Mouse (Mus musculus): Measurements from ENCODE around the gene Clec4a1. TPM values are rescaled to one million over a fixed set of nuclear protein-coding genes. Genes with fewer than 3 reads are reported as not detected.

The Clec4a1 gene
- 1 to 10 TPM in 1 of 2 experiments, under 1 TPM in 1; 0.82 to 1.4 TPM for total RNA-seq (2021)
- long read RNA-seq, experiment 1: 0 reads
- long read RNA-seq, experiment 2: 0 reads

GRCm38 (mm10) chr6:122921451-122921850, at the start of gene Clec4a1:
Gene Clec4a1, plus strand, starts transcription at chr6:122921848.
- DNase-seq: no peak
- intact Hi-C loops (cut with DNase I): no loop called here

GRCm38 (mm10) chr6:122872800-122873199, 48.8 kb upstream of the Clec4a1 start:
- intact Hi-C loops (cut with DNase I): loop anchor here (5.0 kb wide), 3 partner anchors 40 to 130 kb away; no protein-coding TSS in a partner anchor
- DNase-seq: no peak

GRCm38 (mm10) chr6:122873871-122874719, 47.6 kb upstream of the Clec4a1 start, which contains the start of gene Necap1:
Gene Necap1, plus strand, starts transcription at chr6:122874474.
- intact Hi-C loops (cut with DNase I): loop anchor here (5.0 kb wide), 3 partner anchors 42 to 132 kb away; no protein-coding TSS in a partner anchor
- DNase-seq: peak; percentile 94 to 96

GRCm38 (mm10) chr6:122874720-122875389, 46.8 kb upstream of the Clec4a1 start:
- intact Hi-C loops (cut with DNase I): loop anchor here (5.0 kb wide), 3 partner anchors 43 to 133 kb away; no protein-coding TSS in a partner anchor
- no peak for DNase-seq

- intact Hi-C loops (cut with DNase I): no loop called here
- DNase-seq: no peak
Observed at GRCm38 (mm10) chr6:122879141-122879735, 42.4 kb upstream of the Clec4a1 start.

DNA sequence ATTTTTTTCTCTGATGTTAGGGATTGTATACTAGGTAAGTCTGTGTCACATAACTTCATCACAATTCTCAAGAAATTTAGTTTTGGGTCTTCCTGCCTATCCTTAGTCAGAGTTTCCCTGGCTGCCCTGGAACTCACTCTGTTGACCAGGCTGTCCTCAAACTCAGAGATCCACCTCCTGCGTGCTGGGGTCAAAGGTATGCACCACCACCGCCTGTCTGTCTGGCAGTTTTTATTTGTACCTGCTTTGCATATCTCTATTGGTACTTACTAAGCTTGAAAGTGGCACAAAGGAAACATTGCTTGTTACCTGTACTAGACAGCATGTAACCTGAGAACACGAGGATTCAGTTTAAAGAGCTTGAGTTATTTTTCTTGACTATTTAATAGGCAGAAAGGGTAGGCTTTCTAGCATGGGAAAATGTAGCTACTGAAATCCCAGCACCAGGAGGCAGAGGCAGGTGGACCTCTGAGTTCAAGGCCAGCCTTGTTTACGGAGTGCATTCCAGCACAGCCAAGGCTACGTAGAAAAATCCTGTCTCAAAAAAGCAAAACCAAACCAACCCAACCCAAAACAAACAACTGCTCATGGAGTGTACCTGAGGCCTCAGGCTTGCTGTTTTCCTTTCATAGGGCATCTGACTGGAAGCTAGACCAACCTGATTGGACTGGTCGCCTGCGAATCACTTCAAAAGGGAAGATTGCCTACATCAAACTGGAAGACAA, 41.7 kb upstream of the Clec4a1 start:
- DNase-seq: no peak

DNA sequence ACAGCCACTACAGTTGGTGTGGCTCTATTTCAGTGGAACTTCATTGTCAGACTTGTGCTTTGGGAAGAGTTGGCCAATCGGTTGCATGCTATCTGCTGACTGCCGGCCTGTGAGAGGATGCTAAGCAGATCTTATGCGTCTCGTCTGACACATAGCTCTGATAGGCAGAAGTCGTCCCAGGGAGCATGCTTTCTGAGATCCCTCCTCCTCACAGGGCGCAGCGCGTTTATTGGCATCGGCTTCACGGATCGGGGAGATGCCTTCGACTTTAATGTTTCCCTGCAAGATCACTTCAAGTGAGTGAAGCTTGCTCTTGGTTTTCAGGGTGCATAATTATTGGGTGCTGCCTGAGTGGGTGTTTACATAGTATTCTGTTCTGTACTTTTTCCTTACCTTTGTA, 40.4 kb upstream of the Clec4a1 start:
- intact Hi-C loops (cut with DNase I): no loop called here
- no peak for DNase-seq

More for the DNA sequence above, 41.7 kb upstream of the Clec4a1 start:
- intact Hi-C loops (cut with DNase I): no loop called here

GRCm38 (mm10) chr6:122883603-122884002, 38.0 kb upstream of the Clec4a1 start:
- intact Hi-C loops (cut with DNase I): no loop called here
- no peak for DNase-seq

DNA sequence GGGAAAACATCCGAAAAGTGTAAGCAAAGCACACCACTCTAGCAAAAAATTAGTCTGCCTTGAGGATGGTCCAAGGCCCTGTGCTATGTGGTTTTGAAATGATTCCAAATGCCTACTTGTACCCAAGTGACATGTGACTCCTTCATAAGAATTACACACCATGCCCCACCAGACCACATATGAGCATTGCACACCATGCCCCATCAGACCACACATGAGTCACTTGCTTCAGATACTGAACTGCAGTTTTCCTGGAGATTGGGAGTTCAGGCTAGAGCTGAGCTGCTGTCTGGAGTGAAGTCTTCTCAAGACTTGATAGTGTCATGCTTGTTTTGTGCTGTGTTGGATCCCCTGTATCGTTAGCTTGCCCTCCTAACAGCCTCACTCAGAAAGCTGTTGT, 32.0 kb upstream of the Clec4a1 start:
- DNase-seq: no peak
- intact Hi-C loops (cut with DNase I): no loop called here

DNA sequence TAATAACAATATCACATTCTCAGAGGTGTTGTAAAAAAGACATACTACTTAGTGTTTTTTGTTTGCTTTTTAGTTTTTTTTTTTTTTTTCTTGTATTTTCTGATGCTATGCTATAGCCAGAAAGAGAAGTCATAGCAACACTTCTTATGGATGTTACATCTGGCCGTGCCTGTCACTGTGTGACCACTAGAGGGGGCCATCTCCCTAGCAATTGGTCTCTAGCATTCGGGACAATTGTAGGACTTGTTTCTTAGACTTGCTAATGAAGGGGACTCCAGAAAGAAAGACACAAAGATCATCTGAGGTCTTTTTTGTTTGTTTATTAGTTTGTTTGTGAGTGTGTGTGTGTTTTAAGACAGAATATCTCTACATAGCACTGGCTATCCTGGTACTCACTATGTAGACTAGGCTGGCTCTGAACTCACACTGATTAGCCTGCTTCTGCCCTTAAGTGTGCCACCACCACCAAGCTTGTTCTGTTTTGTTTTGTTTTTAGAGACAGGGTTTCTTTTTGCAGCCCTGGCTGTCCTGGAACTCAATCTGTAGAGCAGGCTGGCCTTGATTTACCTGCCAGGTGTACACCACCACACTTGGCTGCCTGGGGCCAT, 29.1 kb upstream of the Clec4a1 start:
- intact Hi-C loops (cut with DNase I): no loop called here
- no peak for DNase-seq

DNA sequence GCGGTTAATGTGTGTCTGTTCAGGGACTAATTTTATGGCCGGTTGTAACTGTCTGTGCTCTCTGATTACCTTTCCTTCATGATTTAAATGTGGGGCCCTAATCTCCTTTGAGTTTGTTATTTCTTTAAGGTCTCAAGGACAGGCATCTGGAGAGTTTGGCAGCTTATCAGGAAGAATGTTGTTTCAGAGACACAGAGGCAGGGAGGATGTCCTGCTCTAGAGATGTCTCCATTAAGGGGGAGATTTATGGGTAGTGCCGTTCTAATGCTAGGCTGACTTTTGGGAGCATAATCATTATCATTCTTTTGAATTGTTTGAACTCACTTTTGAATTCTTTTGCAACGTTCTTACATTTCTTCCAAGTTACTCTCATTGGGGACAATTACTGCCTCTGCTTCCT, 1.7 kb upstream of the Clec4a1 start:
- intact Hi-C loops (cut with DNase I): no loop called here
- no peak for DNase-seq

- DNase-seq: no peak
- intact Hi-C loops (cut with DNase I): no loop called here
Observed at GRCm38 (mm10) chr6:122934845-122935244, 13.2 kb downstream of the Clec4a1 start.

GRCm38 (mm10) chr6:122939618-122940017, 18.0 kb downstream of the Clec4a1 start:
- intact Hi-C loops (cut with DNase I): no loop called here
- DNase-seq: no peak

DNA sequence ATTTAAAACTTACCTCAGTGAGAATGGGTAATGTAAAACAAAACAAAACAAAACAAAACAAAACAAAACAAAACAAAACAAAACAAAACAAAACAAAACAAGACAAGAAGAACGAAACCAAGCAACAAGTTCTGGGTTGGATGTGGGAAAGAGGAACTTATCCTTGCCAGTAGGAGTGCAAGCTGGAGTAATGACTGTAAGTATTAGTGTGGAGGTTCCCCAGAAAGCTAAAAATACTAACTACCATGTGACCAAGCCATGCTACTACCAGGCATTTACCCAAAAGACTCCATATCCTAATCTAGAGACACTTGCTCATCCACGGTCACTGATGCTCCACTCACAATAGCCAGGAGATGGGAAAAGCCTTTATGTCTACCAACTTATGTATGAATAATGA, 25.1 kb downstream of the Clec4a1 start:
- DNase-seq: no peak
- intact Hi-C loops (cut with DNase I): no loop called here

DNA sequence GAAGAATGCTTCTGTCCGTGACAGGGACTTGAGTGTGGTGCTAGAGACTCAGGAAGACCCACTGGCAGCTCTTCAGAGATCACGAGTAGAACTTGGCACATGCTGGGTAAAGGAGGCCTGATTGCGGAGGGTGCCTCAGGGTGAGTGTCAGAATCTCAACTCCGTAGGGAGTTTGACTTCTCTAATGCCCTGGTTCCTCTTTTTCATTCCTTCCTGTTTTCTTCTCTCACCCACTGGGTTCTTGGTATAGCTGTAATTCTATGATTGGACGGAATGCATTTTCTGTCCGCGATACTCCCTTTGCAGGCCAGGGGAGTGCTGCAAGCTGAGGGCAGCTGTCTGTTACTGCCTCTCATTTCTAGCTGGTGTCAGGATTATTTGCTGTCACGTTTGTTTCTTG, 30.8 kb downstream of the Clec4a1 start, which contains the start of gene Clec4a3:
Gene Clec4a3, plus strand, starts transcription at position 115 of the 400 bp plus-strand sequence.
- intact Hi-C loops (cut with DNase I): no loop called here
- peak in 1 of 2 experiments; percentile 4 for DNase-seq

DNA sequence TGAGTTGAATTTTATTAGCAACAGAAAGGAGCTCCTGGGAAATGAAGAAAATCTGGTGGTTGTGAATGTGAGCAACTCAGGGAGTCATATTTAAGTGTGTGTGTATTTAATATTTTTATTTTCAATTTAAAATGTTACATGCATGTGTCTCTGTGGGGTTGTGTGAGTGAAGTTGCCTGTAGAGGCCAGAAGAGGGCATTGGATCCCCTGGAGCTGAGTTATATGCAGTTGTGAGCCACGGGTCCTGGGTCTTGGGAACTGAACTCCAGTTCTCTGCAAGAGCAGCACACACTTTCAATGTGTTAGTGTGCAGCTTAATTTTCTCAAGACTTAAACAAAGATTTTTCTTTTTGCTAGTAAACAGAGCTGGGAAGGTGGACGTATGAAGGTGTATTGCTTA, 42.9 kb downstream of the Clec4a1 start:
- DNase-seq: no peak
- intact Hi-C loops (cut with DNase I): no loop called here

DNA sequence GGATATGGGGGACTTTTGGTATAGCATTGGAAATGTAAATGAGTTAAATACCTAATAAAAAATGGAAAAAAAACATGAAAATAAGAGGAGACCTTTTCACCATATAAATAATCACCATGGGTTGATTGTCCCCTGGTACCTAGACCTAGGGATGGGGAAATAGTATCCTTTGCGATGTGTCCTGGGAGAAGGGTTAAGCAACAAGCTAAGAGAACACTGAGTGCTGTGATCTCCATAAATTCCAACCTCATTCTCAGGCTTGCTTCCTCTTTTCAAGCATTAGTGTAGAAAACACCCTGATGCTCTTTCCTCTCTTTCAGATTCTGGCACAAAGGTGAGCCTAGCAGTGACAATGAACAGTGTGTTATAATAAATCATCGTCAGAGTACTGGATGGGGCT, 47.4 kb downstream of the Clec4a1 start:
- no peak for DNase-seq
- intact Hi-C loops (cut with DNase I): no loop called here
